Mouse (Mus musculus): Measurements from ENCODE around the gene Samhd1.

GRCm38 (mm10) chr2:157101650-157102049 is 33.4 kb downstream of the Samhd1 start:
- TF ChIP-seq CTCF (IDR thresholded peaks at IDR 0.05; ENCODE audit: borderline replicate concordance, control insufficient read depth, extremely low read depth, insufficient read depth, low read length, poor library complexity) = no peak
- no peak for TF ChIP-seq POLR2A (IDR thresholded peaks at IDR 0.05; ENCODE audit: control insufficient read depth, extremely low read depth, insufficient read depth, low read length, poor library complexity)

Measured in thymus, adult 2 months (tissue).